Mouse (Mus musculus): ENCODE measurements at regions not wholly inside any gene's neighbourhood (a gene's known extent, or its start where the extent isn't known, plus 50 kb on each side); places are given as distances from the start of the nearest gene placed in this dataset.

DNA sequence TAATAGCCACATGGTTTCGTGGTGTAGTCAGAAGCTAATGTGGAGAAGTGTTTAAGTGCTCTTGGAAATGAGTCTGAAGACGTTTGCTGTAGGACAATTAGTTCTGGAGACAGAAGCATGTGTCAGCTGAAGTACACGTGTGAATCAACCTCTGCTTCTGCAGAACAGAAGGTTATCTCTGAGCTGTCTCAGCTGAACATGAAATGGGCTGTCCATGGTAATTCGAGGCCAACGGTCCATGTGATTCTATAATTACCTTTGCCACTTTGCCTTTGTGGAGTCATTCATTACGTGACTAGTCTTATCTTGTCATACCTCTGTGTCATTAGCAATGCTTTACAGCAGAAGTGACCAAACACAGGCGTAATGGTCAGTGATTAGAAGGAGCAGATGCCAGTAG lies 295.6 kb upstream of the Veph1 start:
- no peak for DNase-seq

DNA sequence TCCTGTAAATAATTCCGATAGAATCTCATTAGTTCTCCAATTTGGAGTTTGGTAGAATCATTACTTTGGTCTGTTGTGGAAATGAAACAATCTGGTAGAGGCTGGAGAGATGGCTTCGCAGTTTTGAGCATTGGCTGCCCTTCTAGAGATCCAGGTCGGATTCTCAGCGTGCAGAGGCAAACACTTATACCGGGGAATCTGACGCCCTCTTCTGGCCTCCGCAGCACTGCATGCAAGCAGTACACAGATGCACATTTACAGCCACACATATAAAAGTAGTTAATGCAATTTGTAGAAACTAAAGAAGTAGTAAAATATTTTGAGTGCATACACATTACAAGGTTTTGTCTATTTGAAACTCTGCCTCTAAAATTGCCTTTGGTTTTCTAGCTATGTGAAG lies 294.1 kb upstream of the Veph1 start:
- no peak for DNase-seq

DNA sequence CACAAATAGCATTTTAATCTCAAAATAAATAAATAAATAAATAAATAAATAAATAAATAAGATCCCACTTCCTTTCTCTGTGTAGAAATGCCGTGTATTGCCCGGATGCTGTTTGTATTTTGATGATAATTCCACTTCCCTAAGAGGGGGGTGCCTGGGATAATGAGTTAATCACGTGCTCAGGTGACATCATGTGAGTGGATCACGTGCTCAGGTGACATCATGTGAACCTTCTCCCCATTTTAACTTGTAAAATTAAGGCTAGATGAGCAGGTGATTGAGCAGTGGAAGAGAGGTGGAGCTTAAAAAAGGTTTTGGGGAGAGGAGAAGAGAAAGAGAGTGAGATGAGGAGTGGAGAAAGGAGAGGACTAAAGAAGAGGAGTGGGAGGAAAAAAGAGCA lies 292.8 kb upstream of the Veph1 start:
- DNase-seq: no peak

DNA sequence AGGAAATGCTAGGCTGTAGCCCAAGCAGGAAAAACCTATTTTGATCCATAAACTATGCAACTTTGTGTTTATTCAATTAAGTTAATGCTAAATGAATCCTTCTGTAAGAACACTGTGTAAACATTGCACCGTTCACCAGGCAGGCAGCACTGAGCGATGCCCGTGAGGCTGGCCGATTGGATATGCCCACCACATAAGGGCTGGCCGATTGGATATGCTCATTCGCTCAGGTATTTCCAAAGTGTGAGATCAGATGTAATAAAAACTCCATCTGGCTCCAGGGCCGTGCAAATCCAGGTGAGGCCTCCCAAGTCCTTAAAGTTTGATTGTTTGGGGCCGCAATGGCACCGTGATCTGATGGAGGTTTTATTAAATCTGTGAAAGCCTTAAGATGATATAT lies 288.2 kb upstream of the Veph1 start:
- DNase-seq: no peak

DNA sequence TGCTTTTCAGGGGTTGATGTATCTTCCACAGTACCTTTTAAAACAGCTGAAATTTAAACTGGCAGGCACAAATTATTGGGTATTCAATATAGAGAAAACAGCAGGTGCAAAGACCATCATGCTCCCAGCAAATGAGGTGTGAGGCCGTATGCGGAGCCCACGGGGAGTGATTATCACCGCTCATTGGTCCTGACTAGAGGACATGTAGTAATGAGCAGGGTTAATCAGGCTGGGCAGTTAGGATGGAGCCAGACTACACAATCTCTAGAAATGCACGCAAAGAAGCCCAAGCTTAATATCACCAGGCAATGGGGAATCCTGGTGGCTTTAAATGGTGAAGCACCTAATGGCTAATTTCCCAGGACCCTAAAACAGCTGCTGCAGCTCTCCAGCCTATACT lies 287.5 kb upstream of the Veph1 start:
- no peak for DNase-seq

DNA sequence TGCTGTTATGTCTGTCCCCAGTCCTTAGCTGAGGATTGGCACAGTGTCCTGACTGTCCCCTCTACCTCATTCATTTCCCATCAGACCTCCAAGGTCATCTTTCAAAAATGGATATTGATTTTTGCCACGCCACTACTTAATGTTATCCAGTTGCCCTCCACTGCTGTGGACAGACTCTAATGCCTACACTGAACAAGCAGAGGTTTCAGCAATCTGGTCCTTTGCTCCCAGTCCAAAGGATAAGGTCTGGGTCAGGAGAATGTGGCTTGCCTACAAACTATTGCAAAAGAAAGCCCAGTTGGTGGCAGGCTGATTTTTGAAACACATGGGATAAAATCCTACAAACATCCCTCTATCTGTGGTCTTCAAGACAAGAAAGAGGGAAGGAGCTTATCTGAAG lies 280.0 kb upstream of the Veph1 start:
- no peak for DNase-seq

DNA sequence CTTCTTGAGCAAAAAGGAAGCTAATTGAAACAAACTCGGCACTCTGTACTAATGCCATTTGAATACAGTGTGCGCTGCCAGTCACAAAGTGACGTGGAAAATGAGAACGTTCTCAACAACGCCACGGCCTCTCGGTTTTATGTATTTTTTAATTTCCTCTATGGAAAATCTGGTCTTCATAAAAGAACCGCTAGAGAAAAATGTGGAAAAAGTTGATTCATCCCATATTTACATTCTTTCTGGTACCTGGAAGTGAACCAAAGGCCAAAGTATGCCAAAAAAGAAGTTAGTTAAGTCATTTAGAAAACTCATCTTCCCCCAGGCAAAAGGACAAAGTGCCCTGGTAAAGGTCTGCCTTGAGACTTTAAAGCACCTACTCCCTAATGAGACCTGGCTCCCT lies 277.7 kb upstream of the Veph1 start:
- DNase-seq: no peak

DNA sequence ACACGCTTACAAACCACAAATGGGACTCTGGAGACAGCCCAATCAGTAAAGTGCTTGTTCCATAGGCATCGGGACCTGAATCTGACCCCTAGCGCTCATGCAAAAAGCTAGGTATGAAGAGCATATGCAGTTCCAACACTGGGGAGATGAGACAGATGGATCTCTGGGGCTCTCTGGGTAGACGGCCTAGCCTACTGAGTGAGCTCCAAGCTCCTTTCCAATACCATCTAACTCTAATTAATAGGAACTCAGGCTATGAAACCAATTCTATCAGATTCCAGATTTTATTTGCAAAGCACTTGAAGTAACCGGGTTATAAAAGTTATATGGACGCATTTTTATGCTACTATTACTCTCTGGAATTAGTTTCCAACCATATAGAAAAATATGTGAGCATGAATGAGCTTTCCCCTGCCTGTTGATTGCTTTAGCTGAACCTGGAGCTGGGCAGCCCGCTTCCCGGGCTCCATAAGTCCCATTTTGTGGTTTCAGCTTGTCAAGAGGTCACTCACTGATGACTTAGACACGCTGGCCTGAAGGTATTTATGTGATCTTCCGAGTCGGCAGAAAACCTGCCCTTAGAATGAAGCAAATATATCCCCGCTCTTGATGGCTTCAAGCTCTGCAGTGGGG lies 276.4 kb upstream of the Veph1 start:
- no peak for DNase-seq

DNA sequence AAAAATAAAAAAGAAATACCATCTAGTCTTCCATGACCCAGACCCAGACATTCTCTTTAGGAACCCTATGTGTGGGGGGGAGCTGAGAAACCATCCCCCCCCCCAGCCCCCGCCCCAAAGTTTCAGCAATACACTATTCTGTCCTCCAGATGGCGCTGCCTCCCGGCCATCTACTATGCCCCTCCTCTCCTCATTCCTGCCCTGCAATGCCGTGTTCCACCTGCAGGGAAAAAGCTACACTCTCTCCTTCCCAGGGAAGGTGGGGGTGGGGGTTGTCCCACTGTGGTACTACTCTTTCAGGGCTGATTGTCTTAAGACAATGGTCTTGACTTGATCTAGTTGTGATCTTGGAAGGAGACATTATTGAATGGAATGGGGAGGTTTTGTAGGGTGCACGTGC lies 273.7 kb upstream of the Veph1 start:
- DNase-seq: no peak

DNA sequence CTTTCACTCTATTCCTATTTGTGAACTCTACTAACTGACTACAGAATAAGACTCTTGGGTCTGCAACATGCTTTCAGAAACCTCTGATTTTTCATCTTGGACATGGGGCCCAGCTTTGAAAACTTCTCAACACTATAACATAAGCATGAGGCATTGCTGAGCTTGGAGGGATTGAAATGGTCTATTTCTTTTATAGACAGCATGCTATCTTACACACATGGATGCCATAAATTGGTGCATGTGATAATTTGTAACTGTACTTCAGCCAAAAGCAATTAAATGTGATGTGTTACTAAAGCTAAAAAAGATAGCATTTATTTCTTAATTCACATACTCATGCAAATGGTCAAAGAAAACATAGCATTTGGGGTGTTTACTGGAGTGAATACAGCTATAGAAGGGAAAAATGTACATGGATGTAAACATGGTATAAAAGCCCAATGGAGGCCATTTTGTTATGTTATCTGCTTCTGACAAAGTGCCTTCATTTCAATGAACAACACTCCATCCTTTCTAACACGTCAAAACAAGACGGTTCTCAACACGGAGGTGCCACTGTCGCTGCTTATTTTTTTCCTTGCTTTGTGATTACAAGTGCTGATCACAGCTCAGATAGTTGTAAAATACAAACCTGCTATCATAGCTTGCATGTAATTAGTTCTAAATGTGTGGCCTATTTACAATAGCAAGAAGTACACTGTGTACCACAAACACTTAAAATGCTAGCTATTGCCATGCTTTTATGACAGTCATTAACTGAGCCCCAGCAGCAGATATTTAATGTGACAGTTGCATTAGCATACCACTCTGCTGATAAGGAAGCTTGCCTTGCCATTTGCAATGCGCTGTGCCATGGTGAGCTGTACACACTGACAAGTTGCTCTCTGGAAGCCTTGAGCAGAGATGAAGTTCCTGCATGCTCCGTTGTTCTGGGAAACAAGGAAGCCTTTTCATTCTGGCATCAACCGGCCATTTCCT lies 267.9 kb upstream of the Veph1 start:
- DNase-seq: no peak

DNA sequence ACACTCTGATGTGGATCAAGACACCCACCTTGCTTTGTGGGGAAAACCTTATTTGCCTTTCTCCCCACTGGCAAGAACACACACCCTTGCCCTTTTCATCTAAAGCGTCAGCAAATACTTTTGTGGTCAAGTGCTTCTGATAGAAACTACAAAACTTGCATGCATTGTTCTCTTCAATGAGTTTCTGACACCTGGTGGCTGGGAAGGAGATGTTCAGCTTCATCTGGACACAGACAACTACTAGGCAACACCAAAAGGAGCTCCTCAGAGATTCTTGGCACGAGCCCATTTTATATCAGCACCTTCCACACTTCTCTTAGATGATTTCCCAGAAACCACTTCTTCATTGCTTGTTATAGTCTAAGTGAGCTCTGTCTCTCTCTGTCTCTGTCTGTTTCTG lies 266.7 kb upstream of the Veph1 start:
- no peak for DNase-seq

DNA sequence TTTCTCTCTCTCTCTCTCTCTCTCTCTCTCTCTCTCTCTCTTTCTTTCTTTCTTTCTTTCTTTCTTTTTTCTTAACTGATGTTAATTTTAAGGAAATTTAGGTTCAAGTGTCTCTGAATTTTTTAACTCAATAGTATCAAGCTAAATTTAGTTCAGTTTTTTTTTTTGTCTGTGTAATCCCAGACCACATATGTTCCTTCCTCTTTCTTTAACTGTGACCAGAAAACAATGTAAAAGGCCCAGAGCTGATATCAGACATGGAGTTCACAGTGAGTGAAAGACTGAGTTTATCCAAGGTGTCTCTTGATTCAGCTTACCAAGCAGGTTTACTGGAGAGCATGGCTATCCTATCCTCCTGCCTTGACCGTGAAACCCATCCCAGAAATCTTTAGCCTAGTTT lies 258.9 kb upstream of the Veph1 start:
- DNase-seq: no peak

DNA sequence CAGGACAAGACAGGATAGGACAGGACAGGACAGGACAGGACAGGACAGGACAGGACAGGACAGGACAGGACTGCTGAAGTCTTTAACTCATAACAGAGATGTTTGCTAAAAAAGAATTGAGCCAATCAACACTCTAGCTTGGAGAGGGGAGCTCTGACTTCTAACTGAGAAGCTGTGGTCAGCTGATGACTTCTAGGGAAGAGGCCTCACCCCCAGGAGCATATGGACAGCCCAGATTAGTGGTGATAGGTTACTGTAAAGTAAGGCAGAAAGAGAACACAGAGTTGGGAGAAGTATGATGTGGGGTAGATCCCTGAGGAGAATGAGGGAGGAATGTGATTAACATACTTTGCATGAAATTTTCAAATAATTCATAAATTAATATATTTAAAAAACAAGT lies 254.3 kb upstream of the Veph1 start:
- no peak for DNase-seq

DNA sequence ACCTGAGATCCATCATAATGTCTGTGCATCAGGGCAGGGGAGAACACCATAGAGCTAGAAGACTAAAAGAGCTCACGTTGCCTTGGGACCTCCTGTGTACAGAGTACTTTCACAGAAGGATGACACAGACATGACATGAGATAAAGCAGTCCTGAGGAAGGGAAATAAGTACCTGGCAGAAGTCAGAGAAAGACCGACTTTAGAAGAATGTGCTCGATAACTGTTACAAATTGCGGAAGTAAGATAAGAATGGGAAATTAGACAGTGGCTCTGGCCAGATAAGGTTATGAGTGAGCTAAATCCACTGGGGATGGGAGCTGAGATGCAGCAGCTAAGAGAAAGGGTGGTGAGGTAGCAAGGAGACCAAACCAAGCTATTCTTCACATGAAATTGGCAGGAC lies 249.9 kb upstream of the Veph1 start:
- no peak for DNase-seq

DNA sequence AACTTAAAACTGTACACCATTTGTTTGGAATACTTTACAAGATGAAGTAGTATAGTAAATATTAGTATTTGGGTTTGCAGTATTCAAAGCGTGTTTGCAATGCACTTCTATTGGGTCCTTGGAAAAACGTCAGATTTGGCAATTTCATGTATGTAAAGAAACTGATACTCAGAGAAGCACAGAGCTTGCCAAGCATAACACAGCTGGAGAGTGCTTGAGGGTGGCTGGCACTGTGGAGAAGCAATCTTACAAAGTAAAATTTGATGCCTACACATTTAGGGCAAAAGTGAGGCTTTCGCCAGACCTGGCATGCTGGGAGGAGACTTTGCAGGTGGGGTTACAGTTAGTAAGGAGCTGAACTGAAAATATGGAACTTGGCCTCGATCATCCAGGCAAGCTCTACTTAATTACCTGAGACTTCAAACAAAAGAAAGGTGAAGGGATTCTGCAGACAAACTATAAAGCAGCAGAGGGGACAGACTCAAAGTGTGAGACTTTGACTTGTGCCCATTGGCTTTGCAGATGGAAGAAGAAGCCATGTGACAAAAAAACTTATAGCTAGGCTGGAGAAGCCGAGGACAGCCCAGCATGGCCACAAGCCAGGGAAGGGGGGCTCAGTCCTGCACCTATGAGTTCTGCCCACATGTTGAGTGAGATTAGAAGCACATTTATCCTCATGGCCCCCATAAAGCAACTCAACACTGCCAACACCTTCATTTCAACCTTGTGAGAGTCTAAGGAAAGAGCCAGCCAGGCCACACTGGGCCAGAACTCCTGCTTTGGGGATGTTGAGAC lies 247.7 kb upstream of the Veph1 start:
- DNase-seq: no peak

DNA sequence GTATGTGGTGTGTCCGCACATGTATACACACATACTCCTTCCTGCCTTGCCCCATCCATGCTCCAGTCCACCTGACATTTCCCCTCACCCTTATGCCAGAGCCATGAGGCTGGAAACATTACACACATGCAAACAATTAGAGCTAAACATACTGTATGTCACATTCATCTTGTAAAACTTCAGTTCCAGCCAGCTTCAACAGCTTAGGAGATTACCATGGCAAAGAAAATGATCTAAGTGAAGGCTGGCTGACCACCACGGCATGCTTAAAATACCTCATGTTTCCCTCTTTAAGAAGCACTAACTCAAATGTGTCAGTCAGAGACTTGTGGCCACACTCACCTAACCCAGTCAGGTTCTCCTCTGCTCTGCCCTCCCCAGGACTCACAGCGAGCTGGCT lies 246.2 kb upstream of the Veph1 start:
- DNase-seq: no peak

DNA sequence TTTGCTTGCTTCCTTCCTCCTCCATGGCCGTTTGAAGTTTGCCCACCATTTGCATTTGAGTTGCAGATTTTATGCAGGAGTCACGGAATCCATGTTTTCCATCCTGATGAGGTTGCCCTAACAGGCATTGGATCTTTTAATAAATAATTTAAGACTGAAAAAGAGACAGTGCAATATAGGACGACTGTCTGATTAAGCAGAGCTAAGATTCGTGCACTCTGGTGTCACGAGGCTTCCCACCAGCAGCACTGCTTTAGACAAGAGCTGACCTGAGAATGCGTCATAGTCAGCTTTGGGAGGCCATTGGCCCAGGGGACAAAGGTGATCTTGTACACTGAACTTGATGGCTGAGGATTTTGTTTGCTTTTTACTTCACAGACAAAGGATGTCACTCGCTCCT lies 241.3 kb upstream of the Veph1 start:
- no peak for DNase-seq

DNA sequence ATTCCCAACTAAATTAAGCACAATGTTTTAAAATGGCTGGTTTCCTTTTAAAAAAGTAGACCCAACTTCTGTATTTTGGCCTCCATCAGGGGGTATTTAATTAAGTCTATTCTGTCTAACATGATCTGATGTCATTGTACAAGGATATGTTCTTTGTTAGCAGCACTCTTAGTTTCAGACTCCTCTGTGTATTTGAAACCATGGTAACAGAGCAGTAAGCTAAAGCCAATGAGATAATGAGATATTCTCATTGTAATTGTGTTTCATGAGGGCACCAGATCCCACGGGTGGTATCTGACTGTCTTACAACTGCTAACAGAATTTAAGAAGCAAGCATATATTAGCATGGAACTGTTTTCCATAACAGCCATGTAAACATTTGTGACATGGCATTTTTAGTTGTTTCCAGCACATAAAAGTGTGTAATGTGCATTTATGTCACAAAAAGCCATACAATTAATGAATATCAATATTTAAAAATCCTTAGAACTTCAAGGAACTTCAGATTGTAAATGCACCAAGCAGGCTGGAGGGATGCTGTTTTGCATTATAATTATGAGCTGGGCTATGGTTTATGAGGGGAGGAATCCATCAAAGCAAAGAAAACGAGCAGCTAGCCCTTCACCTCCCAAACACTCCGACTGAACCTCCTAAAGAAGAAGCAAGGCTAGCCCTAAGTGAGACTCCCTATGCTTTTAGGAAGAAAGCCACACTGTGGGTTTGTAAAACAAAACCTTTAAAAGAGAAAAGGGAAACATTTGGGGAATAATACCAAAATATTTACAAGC lies 240.7 kb upstream of the Veph1 start:
- no peak for DNase-seq

DNA sequence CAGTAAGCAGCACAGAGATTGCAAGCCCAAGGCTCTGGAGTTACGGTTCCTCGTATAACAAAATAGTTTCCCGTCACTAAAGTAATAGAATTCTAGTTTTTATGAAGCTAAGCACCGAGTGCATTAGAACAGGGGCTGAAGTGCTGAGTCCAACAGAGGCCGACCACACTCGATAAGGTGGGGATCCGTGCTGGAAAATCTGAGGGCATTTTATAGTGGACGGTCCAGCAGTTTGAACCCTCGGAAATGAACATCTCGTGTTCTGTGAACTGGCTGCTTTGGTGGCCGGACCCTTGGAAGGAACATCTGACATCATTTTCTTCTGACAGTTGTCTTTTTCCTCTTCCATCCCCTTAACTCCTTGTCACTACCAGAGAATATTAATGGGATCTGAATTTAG lies 240.0 kb upstream of the Veph1 start:
- DNase-seq: no peak

DNA sequence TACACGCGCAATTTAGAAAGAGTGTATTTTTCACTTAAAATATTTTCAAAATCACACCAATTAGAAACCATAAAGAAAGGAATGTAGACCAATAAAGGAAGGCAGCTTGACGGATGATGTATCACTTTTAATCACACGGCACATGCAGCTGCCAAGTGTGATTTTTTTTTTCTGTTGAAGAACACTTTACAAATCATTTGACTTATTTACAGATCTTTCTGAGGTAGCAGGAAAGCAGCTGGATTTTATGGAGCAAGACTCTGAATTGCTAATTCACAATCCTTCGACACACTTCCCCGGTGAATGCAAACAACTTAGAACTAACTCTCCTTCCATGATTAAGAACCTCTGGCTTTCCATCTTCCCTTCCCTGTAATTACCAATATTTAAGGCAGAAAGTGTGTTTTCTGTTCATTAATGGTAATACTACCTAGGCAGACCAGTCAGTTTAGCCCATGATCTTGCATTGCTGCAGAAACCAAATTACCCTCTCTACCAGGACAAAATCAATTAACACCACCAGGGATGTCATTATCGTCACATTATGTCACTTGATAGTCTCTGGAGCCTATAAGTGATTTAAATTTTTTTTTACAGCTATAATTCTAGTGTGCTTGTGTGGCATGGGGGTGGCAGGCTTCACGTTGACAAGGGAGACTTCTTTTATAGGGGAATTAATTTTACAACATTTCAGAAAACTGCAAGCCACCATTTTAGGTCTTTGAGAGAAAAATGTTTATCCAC lies 239.3 kb upstream of the Veph1 start:
- DNase-seq: no peak

DNA sequence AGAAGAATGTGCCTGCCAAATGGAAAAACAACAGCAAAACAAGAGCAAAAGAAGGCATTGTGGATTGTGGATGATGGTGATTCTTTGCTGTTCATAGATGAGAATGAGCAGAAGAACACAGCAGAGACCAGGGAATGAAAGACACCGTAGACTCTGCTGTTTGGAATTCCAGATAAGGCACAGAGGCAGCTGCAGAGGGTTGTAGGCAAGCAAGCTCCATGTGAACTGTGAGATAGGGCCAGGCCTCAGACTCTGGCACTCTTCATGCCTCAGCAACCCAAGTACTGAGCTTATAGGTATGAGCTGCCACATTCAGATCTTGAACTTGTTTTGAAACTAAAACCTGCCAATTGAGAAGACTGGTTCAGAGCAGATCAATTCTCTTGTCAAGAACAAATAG lies 223.3 kb upstream of the Veph1 start:
- DNase-seq: no peak

DNA sequence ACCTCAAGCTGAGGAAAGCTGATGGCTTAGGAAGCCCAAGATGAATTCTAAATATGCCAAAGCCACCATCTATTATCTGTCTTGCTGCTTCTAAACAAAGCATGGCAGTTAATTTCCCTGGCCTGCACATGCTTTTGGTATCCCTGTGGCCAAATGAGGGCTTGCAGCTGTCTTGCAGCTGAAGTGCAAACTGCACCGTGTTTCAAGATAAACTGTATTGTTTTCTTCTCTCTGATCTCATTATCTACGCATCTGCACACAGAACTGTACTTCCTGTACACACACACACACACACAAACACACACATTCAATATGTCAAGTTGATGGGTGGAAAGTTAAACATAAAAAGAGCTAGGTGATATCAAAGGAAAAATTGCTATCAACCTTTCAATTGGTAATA lies 221.7 kb upstream of the Veph1 start:
- DNase-seq: no peak

Data from cerebellum, adult 18-20 months (tissue).